Mouse (Mus musculus) CH12.LX (cell line): ENCODE measurements at regions not wholly inside any gene's neighbourhood (a gene's known extent, or its start where the extent isn't known, plus 50 kb on each side); places are given as distances from the start of the nearest gene placed in this dataset.
"Not testable (repeated sequence)": the region's sequence is repeated elsewhere in the genome, so short reads cannot be mapped to it uniquely, and the experiment has no call there.

ENCODE experiments used
- DNase-seq: peaks from one replicate; pipeline ENCODE4 v3.0.0-alpha.2; 2013; ENCODE audit errors: extremely low read depth
- H3K27ac ChIP-seq: 2 replicates; pipeline ENCODE4 v1.5.1; 2012; ENCODE audit warnings: low read depth, mild to moderate bottlenecking, control low read depth, moderate library complexity; ENCODE audit not compliant: insufficient read depth
- H3K27me3 ChIP-seq: replicated peaks from 2 replicates; pipeline ENCODE3; 2012; ENCODE audit warnings: inconsistent platforms
- H3K36me3 ChIP-seq, 2 experiments: replicated peaks in 1 of 2; 2 replicates each; pipeline versions ENCODE3 to v1.6.1; 2012; ENCODE audit warnings: inconsistent platforms in 1 of 2, low read length in 1 of 2, mild to moderate bottlenecking in 1 of 2, mixed read lengths in 1 of 2, moderate library complexity in 1 of 2; ENCODE audit not compliant: control insufficient read depth in 1 of 2, insufficient read depth in 1 of 2
- H3K4me1 ChIP-seq, 2 experiments: 2 replicates each; pipeline ENCODE4 v1.6.1; 2012; ENCODE audit warnings: inconsistent platforms in 1 of 2, moderate library complexity in 1 of 2; ENCODE audit not compliant: insufficient read depth in 2 of 2, control insufficient read depth in 1 of 2
- H3K4me2 ChIP-seq: 2 replicates; pipeline ENCODE4 v1.6.1; 2012; ENCODE audit warnings: low read depth, mild to moderate bottlenecking, control low read depth; ENCODE audit not compliant: poor library complexity, insufficient read depth, severe bottlenecking
- H3K4me3 ChIP-seq, 3 experiments: fragments of 150-350 bp in 1 of 3; sonication (generic) in 1 of 3; replicated peaks in 1 of 3; 2 replicates each; pipeline versions ENCODE3 to v1.5.1; 2011 to 2012; ENCODE audit warnings: low read depth in 2 of 3, low read length in 2 of 3, mild to moderate bottlenecking in 2 of 3, moderate library complexity in 2 of 3, control low read depth in 1 of 3, improper control_type of control experiment in 1 of 3, inconsistent platforms in 1 of 3, mixed read lengths in 1 of 3; ENCODE audit not compliant: poor library complexity in 1 of 3
- H3K79me2 ChIP-seq: replicated peaks from 2 replicates; pipeline ENCODE4 v1.6.1; 2012; ENCODE audit warnings: mild to moderate bottlenecking, moderate library complexity; ENCODE audit not compliant: control insufficient read depth, poor library complexity, insufficient read depth, severe bottlenecking; ENCODE audit errors: extremely low read depth
- H3K9ac ChIP-seq: 2 replicates; pipeline ENCODE4 v1.6.1; 2012; ENCODE audit warnings: low read depth, mild to moderate bottlenecking, control low read depth, moderate library complexity; ENCODE audit not compliant: insufficient read depth
- H3K9me3 ChIP-seq: replicated peaks from 2 replicates; pipeline ENCODE3; 2012; ENCODE audit warnings: low read length, inconsistent platforms, mixed read lengths
- BHLHE40 ChIP-seq: IDR thresholded peaks from 2 replicates; pipeline ENCODE4 v1.6.1; 2011; ENCODE audit warnings: mild to moderate bottlenecking, low read depth, low read length, improper control_type of control experiment
- CTCF ChIP-seq, 2 experiments: IDR thresholded peaks in 1 of 2; conservative IDR thresholded peaks in 1 of 2; 2 replicates each; pipeline ENCODE4 v1.5.1; 2011 to 2012; ENCODE audit warnings: low read depth in 2 of 2, low read length in 2 of 2, improper control_type of control experiment in 1 of 2, inconsistent platforms in 1 of 2, mild to moderate bottlenecking in 1 of 2, moderate library complexity in 1 of 2
- MAX ChIP-seq: IDR thresholded peaks from 2 replicates; pipeline ENCODE4 v1.6.1; 2011; ENCODE audit warnings: low read length, improper control_type of control experiment
- MYC ChIP-seq: IDR thresholded peaks from 2 replicates; pipeline ENCODE4 v1.6.1; 2011; ENCODE audit warnings: low read depth, mild to moderate bottlenecking, improper control_type of control experiment, low read length
- NRF1 ChIP-seq: IDR thresholded peaks from 2 replicates; pipeline ENCODE4 v1.6.1; 2014; ENCODE audit warnings: low read depth, mild to moderate bottlenecking, inconsistent platforms, low read length, improper control_type of control experiment, moderate library complexity
- RAD21 ChIP-seq: IDR thresholded peaks from 2 replicates; pipeline ENCODE4 v1.6.1; 2011; ENCODE audit warnings: low read depth, mild to moderate bottlenecking, low read length, improper control_type of control experiment, moderate library complexity
- SMC3 ChIP-seq: IDR thresholded peaks from 2 replicates; pipeline ENCODE4 v1.6.1; 2011; ENCODE audit warnings: low read depth, low read length, improper control_type of control experiment
- dilution Hi-C: fragments of 300-500 bp; cut with MboI; formaldehyde crosslinking; loops from 2 replicates; pipeline ENCODE4 v1.14.3; 2020; ENCODE audit warnings: low sequenced_read_pairs; ENCODE audit not compliant: extremely low pct_unique_long_range_greater_than_20kb, extremely low pct_ligation_motif_present
- in situ Hi-C: fragments of 300-500 bp; cut with MboI; formaldehyde crosslinking; loops from 3 replicates; pipeline ENCODE4 v1.14.3; 2019; ENCODE audit warnings: low sequenced_read_pairs, low pct_ligation_motif_present, low pct_unique_long_range_greater_than_20kb, mixed read lengths

DNA sequence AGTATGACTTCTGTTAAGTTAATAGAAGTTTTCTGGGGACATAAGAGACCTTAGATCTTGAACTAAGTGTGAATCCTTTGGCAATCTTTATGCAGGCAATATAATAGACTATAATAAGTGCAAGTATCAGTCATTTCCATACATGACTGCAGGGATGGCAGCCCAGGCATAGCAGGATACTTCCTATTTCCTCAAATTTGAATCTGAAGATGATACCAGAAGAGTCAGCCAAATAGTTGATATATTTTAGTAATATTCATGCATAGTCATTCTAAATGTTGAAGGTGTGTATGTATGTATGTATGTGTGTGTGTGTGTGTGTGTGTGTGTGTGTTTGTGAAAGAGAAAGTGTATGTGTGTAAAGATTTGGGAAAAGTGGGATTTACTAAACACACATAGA lies 64.3 kb downstream of the Prl2c2 start:
- H3K4me1 ChIP-seq, DNase-seq, H3K9me3 ChIP-seq, H3K4me2 ChIP-seq, H3K4me3 ChIP-seq, H3K27me3 ChIP-seq, dilution Hi-C loops, in situ Hi-C loops, H3K27ac ChIP-seq, H3K9ac ChIP-seq, H3K36me3 ChIP-seq, H3K79me2 ChIP-seq: not testable (repeated sequence)

DNA sequence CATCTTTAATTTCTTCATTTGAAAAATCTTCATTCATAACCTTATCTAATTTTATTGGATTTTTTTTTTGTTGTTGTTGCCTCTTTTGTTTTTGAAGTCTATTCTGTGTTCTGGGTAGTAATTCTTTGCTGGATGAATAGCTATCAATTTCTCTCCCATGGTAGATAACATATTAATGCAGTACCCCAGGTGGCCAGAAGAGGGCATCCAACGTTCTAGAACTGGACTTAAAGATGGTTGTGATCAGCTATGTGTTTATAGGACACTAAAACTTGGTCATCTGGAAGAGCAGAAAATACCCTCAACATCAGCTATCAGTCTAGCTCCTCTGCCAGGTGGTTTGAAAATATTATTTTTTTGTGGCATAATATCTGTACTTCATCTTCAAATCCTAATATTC lies 70.1 kb downstream of the Prl2c2 start:
- H3K9ac ChIP-seq, H3K4me3 ChIP-seq, H3K27ac ChIP-seq, H3K79me2 ChIP-seq, dilution Hi-C loops, H3K27me3 ChIP-seq, H3K9me3 ChIP-seq, H3K4me1 ChIP-seq, in situ Hi-C loops, H3K36me3 ChIP-seq, H3K4me2 ChIP-seq: not testable (repeated sequence)
- TF ChIP-seq CTCF (conservative IDR thresholded peaks at IDR 0.05 in 1 of 2, IDR thresholded peaks at IDR 0.05 in 1 of 2; ENCODE audit: low read depth in 2 of 2, low read length in 2 of 2), result peak; percentile 71 to 87
- TF ChIP-seq SMC3, result peak; percentile 55; the same call in 1 of the 2 replicates
- TF ChIP-seq RAD21, result peak; percentile 55
- DNase-seq, result peak; percentile 63

DNA sequence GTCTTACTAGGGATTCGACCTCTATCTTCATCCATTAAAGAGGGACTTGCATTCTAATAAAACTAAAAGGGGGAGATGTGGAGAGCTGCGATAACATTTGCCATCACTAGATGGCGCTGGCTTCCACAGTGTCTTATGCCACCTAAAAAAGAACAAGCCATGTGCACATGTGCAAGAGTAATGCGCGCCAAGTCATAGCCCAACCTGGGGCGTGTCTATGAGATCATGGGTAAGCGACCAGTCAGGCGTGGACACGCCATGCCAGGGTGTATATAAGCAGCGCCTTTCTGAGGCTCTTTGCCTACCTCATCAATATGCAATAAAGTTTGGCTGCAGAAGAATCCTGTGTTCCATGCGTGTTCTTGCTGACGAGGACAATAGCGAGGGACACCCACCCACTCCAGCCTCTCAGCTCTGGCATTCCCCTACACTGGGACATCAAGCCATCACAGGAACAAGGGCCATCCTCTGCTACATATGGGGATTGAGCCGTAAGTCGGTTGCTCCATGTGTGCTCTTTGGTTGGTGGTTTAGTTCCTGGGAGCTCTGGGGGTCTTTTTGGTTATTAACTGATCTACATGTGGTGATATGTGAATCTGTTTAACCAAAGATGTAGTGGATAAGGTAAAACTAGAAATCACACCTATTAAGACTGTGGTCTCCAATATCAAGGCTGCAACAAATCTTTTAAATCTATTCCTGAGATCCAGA lies 73.1 kb downstream of the Prl2c2 start:
- H3K79me2 ChIP-seq, H3K36me3 ChIP-seq, H3K27me3 ChIP-seq, H3K4me1 ChIP-seq, H3K4me2 ChIP-seq, H3K27ac ChIP-seq, H3K4me3 ChIP-seq, H3K9ac ChIP-seq, in situ Hi-C loops, dilution Hi-C loops: not testable (repeated sequence)
- peaks cover 16% of the 10 kb centered on the region for H3K9me3 ChIP-seq
- DNase-seq, result peak; percentile 83
- TF ChIP-seq MAX, result peak; percentile 82
- peak; percentile 57 for TF ChIP-seq RAD21
- TF ChIP-seq SMC3, result peak; percentile 32; the same call in 1 of the 2 replicates
- peak; percentile 63 for TF ChIP-seq BHLHE40
- TF ChIP-seq NRF1, result peak; percentile 71
- peak; percentile 52 to 69 for TF ChIP-seq CTCF (conservative IDR thresholded peaks at IDR 0.05 in 1 of 2, IDR thresholded peaks at IDR 0.05 in 1 of 2; ENCODE audit: low read depth in 2 of 2, low read length in 2 of 2)
- peak; percentile 73; the same call in 1 of the 2 replicates for TF ChIP-seq MYC
